Mouse (Mus musculus) kidney, postnatal 4 days (tissue): ENCODE results near the gene Mybbp1a.

ENCODE experiments used
- DNase-seq, 2 experiments: peaks; one replicate each; pipeline ENCODE4 v3.0.0; 2021; ENCODE audit warnings: mixed read lengths in 2 of 2

Mybbp1a gene

DNA sequence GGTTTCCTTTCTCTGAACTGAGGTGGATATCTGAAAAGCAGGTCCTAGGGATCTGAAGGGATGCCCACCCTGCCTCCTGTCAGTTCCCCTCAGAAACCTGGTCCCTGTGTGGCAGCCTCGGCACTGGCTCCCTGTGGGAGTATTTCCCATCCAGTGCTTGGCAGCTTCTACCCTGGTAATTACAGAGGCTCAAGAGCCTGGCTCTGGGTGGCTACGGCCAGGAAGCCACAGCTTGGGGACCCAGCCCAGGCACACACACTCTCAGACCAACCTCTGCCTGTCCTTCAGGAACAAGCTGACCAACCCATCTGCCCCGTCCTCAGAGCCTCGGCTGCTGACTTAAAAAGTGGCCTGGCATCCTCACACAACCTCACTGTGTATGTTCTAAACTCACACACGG lies 40.2 kb downstream of the Mybbp1a start:
- no peak for DNase-seq

DNA sequence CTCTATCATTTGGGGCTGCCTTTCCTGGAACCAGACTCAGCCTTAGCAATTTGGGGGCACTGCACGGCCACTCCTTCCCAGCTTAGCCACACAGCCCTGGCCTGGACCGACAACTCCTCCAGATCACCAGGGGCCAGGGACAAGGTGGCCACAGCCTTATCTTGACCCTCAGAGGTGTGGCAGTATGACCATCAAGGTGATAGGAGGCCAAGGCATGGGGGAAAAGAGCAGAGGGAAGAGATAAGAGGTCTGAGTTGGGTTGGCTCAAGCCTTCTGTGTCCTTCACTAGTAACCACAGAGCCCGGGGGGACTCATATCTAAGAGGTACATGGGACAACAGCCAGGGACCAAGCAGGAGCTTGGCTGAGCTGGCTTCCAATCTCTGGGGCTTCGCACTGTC lies 40.8 kb downstream of the Mybbp1a start:
- no peak for DNase-seq

DNA sequence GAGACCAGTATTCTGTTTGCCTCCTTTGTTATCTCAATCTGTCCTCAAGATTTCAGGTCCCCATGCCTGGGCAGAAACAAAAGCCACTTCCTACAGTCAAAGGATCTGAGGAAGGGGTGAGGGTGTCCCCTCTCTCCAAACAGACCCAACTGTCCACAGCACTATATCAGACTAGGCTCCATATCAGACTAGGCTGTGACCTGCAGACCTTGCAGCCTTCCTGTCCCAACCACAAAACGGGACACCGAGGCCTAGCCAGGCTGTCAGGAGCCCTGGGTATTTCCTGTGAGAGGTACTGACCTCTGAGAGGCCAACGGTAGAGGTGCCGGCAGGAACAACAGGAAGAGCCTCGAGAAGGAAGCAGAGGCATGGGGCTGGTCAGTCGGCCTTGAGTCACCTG lies 43.4 kb downstream of the Mybbp1a start:
- DNase-seq: no peak

DNA sequence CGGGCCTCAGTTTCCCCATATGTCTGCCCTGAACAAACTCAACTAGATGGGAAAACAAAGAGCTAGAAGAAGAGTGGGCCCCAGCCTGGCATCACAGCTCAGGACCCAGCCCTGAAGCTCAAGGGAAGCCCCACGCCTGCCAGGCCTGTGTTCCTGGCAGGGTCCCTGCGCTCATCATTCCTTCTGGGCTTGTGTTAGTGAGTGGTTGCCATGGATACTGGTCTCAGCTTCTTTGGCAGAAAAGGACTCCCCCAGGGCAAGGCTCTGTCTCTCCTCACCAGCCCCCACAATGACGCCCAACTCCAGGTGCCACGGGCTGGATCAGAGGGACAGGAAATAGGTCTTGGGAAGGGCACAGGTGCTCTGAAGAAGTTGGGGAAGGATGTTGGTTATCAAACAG lies 44.0 kb downstream of the Mybbp1a start:
- DNase-seq: no peak

DNA sequence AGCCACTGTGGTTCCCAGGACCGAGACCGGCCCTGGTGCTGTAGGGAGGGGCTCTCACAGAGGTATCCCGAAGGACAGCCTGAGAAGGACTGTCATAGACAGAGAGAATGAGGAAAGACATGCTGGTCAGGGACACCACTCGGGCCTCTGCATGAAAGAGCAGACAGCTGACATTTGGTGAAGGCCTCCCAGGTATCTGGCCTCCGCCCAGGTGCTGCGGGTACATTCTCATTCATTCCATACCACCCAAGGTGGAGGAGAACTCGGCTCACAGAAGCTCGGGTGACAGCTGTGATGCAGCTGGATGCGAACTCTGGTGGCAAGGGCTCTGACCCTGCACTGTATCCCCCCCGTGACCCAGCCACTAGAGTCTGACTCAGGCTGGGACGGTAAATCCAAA lies 44.8 kb downstream of the Mybbp1a start:
- DNase-seq: no peak

DNA sequence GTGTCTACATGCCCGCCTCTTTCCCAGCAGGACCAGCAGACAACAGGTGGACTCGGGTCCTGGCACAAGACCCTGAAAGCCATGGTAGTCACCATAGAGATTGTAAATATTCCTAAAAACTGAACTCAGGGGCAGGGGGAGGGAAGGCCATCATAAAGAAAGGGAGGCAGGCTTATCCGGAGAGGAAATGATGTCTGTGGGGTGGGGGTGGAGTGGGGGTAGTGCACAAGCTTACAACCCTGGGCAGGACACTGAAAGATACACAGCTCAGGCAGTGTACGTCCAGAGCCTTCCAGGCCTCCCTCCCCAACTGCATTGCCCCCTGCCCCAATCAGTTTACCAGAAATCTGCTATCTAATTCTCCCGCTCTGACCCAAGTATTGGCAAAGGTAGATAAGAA lies 46.0 kb downstream of the Mybbp1a start:
- DNase-seq: no peak

DNA sequence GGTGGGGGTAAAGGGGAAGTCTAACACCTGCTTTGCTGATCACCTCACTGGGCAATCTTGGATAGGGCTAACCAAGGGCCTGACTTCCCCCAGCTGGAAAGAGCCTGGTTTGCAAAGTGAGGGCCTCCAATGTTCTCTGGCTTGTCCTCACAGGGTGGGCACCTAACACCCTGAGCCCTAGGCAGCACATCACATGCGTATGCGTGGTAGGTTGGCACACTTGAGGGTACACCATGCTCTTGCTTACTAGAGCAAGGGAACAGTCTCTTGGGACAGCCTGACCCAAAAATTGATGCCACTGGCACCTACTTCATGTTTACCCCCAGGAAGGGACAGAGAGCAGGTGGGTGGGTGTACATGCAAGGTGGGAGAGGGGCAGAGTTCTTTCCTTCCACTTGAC lies 46.6 kb downstream of the Mybbp1a start:
- DNase-seq: no peak

DNA sequence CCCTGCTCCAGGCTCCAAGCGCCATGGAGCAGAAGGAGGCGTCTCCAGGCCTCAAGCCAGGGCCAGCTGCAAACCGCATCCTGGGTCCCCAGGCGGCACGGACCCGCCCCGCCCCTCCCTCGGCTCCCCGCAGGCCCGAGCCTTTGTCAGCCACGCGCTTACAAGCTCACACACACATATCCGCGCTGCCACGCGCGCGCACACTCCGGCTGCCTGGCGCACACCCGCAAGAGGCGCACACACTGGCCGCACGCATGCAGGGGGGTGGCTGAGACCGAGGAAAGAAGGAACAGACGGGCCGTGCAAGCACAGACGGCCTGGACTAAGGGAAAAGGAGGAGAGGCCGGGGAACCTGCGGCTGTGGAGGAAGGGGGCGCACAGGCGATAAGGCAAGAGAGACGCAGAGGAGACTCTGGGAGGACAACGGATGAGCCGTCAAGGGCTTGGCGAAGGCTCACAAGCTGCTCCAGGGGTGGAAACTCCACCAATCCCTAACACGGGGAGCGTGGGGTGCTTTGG lies 47.7 kb downstream of the Mybbp1a start:
- DNase-seq: peak; percentile 44 to 63

DNA sequence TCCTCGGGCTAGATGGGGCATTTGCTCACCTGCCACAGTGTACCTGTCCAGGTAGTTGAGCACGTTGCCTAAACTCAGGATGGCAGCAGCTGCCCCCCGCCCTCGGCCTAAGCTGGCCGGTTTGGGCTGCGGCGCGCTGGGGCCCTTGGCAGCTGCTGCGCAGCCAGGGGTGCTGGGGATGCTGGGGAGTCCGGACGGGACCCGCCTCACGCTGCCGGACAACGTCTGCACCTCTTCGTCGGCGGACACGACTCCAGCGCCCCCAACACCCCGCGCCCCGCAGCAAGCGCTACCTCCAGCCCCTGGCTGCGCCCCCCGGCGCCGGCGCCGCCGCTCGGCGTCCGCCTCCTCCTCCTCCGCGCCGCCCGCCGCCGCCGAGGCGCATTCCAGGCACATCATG lies 48.2 kb downstream of the Mybbp1a start:
- peak in 1 of 2 experiments; percentile 26 for DNase-seq

DNA sequence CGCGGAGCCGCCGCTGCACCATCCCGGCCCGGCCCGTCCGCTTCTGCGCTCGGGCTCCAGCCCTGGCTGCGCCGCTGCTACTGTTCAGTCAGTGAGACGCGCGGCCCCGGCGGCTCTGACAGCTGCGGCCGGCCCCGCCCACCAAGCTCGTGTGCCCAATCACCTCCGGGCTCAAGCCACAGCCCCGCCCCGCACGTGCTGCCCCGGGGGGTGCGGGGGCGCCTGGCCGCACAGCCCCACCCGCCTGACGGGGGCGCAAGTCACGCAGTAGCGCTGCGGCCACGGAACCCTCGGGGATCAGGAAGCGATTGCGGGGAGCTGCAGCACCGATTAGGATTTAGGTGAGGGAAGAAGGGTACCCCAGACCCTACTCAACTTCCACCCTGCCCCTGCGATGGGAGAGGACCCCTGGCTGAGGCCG lies 48.7 kb downstream of the Mybbp1a start, which contains the start of gene Spns2:
Spns2 (minus strand) TSS at position 24 of the 421 bp plus-strand sequence.
- peak; percentile 93 to 96 for DNase-seq

DNA sequence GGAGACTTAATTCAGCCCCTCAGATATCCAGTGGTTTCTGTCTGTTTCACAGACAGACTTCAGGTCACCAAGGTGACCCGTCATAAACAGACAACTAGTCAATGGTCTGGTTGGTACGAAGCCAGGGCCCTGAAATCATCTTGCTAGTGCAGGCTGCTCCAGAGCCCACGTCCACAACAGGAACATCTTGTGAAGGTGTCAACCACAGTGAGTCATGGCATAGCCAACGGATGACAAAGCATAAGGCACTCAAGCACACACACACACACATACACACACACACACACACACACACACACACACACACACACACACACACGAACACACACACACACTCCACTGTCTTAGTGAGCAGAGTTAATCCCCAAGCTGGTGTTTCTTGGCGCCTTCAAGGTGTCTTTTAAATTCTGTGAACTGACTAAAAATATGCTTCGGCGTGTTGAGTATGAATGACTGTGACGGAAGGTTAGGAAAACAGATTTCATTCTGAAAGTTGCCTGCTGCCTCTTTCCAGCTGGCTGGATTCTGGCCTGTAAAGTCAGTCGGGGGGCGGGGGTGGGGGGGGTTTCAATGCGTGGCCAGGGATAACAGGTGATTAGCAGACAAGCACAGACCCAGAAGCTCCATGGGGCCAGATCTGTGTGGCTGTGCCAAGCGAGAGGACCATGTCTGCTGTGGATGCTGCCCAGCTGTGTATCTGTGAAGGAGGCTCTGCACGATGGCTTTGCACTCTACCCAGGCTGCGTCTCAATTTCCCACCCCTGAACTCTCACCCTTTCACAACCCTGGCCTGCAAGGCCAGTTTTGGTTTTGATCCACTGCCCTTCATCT lies 50.2 kb downstream of the Mybbp1a start:
- DNase-seq: no peak

DNA sequence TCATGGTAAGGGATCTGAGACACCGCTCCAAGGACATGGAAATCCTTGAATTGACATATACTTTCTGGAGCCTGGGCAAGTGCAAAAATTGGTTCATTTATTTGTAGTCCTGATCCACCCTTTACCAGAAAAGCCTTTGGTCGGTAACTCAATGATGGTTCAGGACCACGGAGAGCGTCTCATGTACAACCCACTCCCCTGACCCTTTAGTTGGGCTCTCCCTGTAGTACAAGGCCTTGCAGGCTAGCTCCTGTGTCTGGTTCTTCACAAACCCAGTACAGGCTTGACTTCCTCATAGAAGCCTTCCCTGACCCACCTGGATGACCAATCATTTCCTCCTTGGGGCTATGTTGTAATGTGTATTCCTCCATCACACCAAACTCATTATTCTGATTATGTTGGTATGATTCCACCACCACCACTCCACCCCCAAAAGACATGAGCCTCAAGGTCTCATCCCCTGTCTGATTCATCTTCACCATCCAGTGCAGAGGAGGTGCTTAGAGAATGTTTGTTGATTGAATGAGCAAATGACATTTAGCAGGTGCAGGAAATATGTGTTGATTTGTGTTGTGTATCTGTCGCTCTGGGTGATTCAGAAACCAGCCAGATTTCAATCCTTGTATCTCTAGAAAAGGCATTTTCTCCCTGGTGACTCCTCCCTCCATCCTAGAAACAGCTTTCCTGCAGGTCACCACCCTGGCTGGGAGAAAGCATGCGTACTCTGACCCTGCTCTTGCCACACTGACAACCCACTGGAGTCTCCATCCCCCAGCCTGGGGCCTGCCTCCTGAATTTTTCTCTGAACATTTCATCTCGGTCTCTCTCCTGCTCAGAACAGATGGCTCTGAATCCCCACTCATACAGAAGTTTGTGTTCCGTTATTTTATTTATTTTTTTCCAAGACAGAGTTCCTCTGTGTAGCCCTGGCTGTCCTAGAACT lies 53.2 kb downstream of the Mybbp1a start:
- peak; percentile 68 to 70 for DNase-seq

DNA sequence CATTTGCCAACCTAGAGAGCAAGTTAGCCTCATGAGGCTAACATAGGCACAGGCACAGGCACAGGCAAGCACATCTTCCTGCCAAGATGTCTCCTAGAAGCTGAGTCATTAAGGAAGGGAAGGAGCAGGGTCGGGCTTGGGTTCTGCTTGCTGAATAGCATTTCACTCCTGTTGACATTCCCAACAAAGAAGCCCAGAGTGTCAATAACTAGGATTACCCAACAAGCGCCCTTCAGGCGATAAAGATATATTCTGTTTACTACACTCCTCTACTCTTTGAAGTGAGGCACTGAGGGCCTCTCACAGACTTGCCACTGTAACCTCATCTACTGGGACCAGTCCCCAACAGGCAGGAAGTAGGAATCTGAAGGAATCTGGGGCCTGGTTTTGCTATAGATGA lies 54.9 kb downstream of the Mybbp1a start:
- no peak for DNase-seq

DNA sequence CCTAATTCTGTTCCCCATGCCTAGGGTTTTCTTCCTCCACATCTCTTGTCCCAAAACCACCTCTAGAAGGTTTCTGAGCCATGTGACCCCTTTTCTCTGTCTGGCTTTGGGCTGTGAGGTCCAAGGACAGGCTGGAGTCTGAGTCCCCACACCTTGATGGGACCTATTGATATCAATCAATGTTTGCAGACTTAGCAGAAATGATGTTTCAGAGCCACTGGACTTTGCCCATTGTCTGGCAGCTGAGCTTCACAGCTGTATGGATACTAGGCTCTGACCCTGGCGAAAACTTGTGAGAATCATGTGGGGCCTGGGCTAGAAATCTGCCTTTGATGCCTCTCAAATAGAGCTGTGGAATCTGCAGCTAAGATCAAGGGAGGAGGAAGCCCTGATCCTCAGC lies 55.6 kb downstream of the Mybbp1a start:
- no peak for DNase-seq

DNA sequence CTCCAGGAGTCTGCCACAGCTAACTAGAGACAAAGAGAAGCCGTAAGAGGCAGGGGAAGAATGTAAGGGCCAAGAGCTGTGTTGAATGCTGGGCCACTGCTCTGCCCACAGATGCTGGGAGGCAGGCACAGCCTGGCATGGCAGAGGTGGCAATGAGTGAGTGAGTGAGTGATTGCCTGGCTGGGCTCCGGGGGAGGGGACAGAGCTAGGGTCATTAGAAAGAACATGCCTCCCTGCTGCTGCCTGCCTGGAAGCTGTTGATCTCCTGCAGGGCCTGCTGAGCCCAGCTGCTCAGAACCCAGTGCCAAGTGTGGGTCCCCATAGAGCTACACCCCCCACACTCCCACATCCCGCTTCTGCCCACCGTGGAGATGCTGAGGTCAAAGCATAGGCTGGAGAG lies 56.2 kb downstream of the Mybbp1a start:
- peak; percentile 41 to 60 for DNase-seq

DNA sequence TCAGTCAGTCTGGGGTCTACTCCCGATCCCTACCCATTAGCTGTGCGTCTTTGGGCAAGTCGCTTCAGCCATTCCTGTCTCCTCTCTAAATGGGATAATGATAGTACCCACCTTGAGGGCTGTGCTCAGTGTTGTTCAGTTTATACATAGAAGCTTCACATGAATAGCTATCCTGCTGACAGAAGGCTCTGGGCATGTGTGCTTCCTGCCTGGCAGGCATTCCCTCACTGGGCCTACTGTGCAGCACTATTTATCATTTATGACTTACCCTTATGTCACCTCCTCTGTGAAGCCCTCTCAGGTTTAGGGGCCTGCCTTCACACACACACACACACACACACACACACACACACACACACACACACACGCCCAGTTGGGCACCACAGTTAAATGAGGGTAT lies 59.0 kb downstream of the Mybbp1a start:
- no peak for DNase-seq
